Mouse (Mus musculus): Measurements from ENCODE around the gene Muc3.
"Not testable (repeated sequence)": the region's sequence is repeated elsewhere in the genome, so short reads cannot be mapped to it uniquely, and the experiment has no call there.

The Muc3 gene

GRCm38 (mm10) chr5:137149272-137149882 is at the start of gene Muc3:
Gene Muc3 (minus strand): TSS chr5:137149322.
- not testable (repeated sequence) for DNase-seq (ENCODE audit: low read depth, low spot score)

GRCm38 (mm10) chr5:137194488-137195120 is 45.5 kb upstream of the Muc3 start:
- no peak for DNase-seq (ENCODE audit: low read depth, low spot score)

GRCm38 (mm10) chr5:137193279-137193952 is 44.3 kb upstream of the Muc3 start:
- DNase-seq (ENCODE audit: low read depth, low spot score), result no peak

GRCm38 (mm10) chr5:137189326-137189725 is 40.2 kb upstream of the Muc3 start:
- peak; percentile 59 for DNase-seq (ENCODE audit: low read depth, low spot score)

GRCm38 (mm10) chr5:137185362-137185761 is 36.2 kb upstream of the Muc3 start:
- no peak for DNase-seq (ENCODE audit: low read depth, low spot score)

GRCm38 (mm10) chr5:137179646-137180374 is 30.7 kb upstream of the Muc3 start:
- no peak for DNase-seq (ENCODE audit: low read depth, low spot score)

GRCm38 (mm10) chr5:137173967-137174366 is 24.8 kb upstream of the Muc3 start:
- DNase-seq (ENCODE audit: low read depth, low spot score), result no peak

GRCm38 (mm10) chr5:137172591-137172990 is 23.5 kb upstream of the Muc3 start:
- peak; percentile 72 for DNase-seq (ENCODE audit: low read depth, low spot score)

- no peak for DNase-seq (ENCODE audit: low read depth, low spot score)
Measured at GRCm38 (mm10) chr5:137171478-137171877, 22.4 kb upstream of the Muc3 start.

GRCm38 (mm10) chr5:137170836-137171380 is 21.8 kb upstream of the Muc3 start:
- no peak for DNase-seq (ENCODE audit: low read depth, low spot score)

- no peak for DNase-seq (ENCODE audit: low read depth, low spot score)
Measured at GRCm38 (mm10) chr5:137167539-137167938, 18.4 kb upstream of the Muc3 start.

GRCm38 (mm10) chr5:137166012-137166411 is 16.9 kb upstream of the Muc3 start:
- no peak for DNase-seq (ENCODE audit: low read depth, low spot score)

GRCm38 (mm10) chr5:137161853-137162252 is 12.7 kb upstream of the Muc3 start:
- DNase-seq (ENCODE audit: low read depth, low spot score), result no peak

GRCm38 (mm10) chr5:137159461-137159860 is 10.3 kb upstream of the Muc3 start:
- DNase-seq (ENCODE audit: low read depth, low spot score), result peak; percentile 82

- DNase-seq (ENCODE audit: low read depth, low spot score), result peak; percentile 88
Measured at GRCm38 (mm10) chr5:137153289-137153688, 4.2 kb upstream of the Muc3 start.

GRCm38 (mm10) chr5:137152623-137153022 is 3.5 kb upstream of the Muc3 start:
- DNase-seq (ENCODE audit: low read depth, low spot score), result no peak

GRCm38 (mm10) chr5:137140836-137141235 is 8.3 kb downstream of the Muc3 start:
- DNase-seq (ENCODE audit: low read depth, low spot score), result no peak

GRCm38 (mm10) chr5:137138977-137139376 is 10.1 kb downstream of the Muc3 start:
- DNase-seq (ENCODE audit: low read depth, low spot score), result no peak

- DNase-seq (ENCODE audit: low read depth, low spot score), result peak; percentile 58
Measured at GRCm38 (mm10) chr5:137134959-137135358, 14.2 kb downstream of the Muc3 start.

- DNase-seq (ENCODE audit: low read depth, low spot score), result peak; percentile 67
Measured at GRCm38 (mm10) chr5:137131490-137131889, 17.6 kb downstream of the Muc3 start.

- DNase-seq (ENCODE audit: low read depth, low spot score), result no peak
Measured at GRCm38 (mm10) chr5:137129281-137129680, 19.8 kb downstream of the Muc3 start.

- no peak for DNase-seq (ENCODE audit: low read depth, low spot score)
Measured at GRCm38 (mm10) chr5:137123516-137123915, 25.6 kb downstream of the Muc3 start.

Data from ZHBTc4 (cell line).